Mouse (Mus musculus): ENCODE measurements around the gene Wbp1l.

GRCm38 (mm10) chr19:46616378-46616777 lies 17.5 kb downstream of the Wbp1l start:
- TF ChIP-seq CTCF (IDR thresholded peaks at IDR 0.05; ENCODE audit: control insufficient read depth, insufficient read depth, insufficient read length) (no peak), MYOD1 (IDR thresholded peaks at IDR 0.05; ENCODE audit: control insufficient read depth, insufficient read length, low read depth) (no peak), CEBPB (IDR thresholded peaks at IDR 0.05; ENCODE audit: low read depth) (no peak), USF1 (IDR thresholded peaks at IDR 0.05; ENCODE audit: low read depth) (no peak), MAX (IDR thresholded peaks at IDR 0.05) (no peak)

All from C2C12 (cell line).